Mouse (Mus musculus): ENCODE results near the gene Bckdhb.
"Not testable (repeated sequence)": the region's sequence is repeated elsewhere in the genome, so short reads cannot be mapped to it uniquely, and the experiment has no call there.

Gene Bckdhb

DNA sequence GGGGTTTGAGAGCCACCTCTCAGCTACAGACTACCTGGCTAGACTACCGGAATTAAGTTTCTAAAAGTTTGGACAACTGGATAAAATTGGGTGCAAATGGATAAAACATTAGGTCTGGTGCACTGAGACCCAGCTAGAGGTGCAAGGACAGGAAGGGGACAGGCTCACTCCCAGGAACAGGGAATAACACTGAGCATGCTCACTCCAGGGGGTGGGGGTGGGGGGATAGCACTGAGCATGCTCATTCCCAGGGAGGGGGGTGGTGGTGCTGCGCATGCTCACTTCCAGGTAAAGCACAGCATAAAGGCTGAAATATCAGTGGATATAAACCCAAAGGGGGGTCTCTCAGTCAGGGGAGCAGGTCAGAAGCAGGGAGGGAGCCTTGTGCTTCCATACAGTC is 120.7 kb downstream of the Bckdhb start:
- no peak for DNase-seq (ENCODE audit: low read depth, low spot score)

DNA sequence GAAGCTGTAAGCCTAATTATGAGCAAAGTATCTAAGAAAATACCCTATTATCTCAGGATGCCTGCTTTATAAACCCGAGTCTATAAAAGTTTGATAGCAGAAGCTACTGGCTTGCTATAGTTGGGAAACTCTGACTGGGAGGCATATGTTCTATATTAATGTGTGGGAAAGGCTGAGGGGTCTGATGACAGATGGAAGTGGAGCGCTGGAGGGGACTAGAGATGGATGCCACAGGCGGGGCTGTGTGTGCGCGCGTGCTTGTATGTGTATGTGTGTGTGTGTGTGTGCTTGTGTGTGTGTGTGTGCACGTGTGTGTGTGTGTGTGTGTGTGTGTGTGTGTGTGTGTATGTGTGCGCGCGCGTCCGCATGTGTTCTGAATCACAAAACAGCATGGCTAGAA is 121.4 kb downstream of the Bckdhb start:
- DNase-seq (ENCODE audit: low read depth, low spot score): no peak

DNA sequence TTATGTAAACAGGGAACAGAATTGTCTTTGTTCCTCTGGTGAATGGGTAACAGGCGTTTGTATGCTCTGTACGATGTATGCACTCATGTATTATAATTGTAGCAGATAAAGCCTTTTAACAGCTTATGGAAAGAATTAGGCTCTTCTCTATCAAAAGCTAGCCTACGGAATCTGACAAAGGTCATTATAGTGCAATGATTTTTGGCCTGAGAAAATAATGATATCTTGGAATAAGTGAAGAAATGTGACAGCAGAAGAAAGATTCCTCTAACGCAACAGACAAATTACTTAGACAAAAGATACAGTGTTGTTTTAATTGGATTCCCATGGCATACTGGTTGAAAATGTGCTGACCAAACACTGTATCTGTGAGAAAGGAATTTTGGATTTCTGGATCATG is 122.0 kb downstream of the Bckdhb start:
- DNase-seq (ENCODE audit: low read depth, low spot score): no peak

DNA sequence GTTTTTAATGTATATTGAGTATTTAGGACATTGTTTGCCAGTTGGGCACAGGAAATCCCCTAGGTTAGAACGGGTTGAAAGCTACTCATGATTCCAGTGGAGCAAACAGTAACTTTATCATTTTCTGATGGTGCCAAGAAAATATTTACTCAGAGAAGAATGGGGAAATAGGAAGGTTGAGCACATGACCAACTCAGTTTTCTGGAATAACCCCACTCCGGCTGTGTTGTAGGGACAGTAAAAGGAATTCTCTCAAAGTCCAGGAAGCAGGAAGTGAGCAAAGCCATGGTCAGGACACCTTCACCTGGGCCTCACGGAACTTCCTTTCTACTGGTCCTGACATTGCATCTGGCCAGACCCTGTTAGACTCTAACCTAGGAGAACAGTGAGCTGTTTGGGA is 122.5 kb downstream of the Bckdhb start:
- no peak for DNase-seq (ENCODE audit: low read depth, low spot score)

DNA sequence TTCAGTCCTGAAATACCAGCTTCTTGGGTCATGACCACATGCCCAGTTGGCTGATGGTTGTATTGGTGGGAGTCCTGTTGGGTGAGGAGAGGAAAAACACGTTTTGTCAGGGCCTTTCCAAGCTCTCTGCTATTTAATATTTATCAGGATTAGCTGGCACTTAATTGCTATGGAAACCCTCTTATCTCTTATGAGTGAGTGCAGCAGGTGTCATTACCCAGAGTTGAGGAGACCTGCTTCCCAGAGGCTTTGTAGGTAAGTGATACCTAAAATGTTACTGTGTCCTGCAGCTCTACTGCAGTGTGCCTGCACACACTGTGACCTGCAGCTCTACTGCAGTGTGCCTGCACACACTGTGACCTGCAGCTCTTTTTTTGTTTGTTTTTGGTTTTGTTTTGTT is 124.2 kb downstream of the Bckdhb start:
- DNase-seq (ENCODE audit: low read depth, low spot score): no peak

DNA sequence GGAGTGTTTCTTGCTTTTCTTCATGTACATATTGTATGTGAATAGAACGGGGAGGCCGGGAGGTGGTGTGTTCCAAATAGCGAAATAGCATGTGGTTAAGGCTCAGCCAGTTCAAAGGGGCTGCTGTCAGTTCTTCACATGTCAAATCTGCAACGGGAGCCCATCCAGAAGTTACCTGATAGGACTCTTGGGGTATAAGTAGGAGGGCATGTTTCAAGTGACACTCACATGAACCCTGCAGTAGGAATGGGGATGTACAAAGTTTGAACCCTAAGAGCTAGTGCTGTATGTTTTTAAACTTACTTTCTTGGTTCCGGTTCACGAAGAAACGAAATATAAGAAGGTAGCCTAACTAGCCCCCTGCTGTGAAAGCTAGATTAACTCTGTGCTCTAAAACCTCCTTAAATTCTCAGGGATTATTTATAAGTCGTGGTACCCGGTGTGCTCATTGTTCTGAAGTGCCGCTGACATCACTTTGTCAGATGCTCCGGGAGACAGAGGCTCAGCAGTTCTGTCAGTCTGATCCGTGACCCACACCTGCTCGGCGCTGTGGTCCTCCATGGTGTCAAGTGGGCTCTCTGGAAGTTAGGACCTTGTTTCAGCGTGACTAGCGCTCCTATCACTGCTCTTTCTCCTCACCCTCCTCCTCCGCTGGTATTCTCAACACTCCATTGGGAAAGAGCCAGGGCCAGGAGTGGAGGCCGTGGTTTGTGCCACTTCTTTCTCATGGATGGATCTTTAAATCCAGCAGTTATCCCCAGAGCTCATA is 126.1 kb downstream of the Bckdhb start:
- DNase-seq (ENCODE audit: low read depth, low spot score): no peak

DNA sequence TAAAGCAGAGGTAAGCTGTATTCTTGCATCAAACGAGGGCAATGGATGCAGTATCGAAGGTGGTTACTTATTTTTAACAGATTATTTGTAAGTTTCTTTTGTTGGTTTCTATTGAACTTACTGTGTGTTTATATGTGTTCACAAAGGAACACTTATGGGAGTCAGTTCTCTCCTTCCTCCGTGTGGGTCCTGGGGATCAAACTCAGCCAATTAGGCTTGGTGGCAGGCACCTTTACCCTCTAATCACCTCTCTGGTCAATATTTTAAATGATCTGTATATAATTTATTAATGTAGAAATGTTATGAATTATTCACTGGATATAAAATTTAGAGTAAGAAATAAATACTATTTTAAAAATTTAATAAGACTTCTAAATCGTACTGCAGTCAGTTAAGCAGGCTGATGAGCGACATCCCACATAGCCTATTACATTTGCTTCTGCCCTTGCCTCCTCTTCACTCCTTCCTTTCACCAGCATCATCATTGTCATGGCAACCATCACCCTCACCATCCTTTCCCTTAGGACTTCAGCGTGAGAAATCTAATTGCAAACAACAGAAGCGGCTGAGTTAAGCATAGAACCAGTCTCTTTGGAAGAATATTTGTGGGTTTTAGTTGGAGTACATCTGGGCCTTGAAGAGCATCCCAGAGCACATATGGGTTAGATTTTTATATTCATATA is 130.3 kb downstream of the Bckdhb start:
- no peak for DNase-seq (ENCODE audit: low read depth, low spot score)

DNA sequence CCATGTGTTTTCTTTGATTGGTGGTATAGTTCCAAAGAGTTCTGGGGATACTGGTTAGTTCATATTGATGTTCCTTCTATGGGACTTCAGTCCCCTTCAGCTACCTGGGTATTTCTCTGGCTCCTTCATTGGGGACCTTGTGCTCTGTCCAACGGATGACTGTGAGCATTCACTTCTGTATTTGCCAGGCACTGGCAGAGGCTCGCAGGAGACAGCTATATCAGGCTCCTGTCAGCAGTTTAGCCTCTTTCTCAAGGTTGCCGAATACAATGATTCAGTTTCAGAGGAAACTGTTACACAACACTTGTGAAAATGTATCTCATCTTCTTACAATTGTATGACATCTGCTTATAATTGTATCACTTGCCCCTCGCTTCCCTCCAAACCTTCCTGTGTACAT is 135.8 kb downstream of the Bckdhb start:
- not testable (repeated sequence) for DNase-seq (ENCODE audit: low read depth, low spot score)

DNA sequence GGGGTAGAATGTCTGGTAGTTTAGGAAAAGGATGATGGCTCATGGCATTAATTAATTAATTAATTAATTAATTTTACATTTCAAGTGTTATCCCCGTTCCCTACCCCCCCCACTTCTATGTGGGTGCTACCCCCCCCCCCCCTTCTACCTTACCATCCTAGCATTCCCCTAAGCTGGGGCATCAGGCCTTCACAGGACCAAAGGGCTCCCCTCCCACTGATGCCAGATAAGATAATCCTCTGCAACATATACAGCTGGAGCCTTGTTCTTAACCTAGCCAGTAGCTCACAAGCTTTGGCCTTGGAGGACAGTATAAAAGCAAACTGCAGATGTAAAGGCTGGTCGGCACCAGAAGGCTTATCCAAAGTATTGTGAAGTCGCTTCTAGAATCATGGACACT is 138.7 kb downstream of the Bckdhb start:
- no peak for DNase-seq (ENCODE audit: low read depth, low spot score)

DNA sequence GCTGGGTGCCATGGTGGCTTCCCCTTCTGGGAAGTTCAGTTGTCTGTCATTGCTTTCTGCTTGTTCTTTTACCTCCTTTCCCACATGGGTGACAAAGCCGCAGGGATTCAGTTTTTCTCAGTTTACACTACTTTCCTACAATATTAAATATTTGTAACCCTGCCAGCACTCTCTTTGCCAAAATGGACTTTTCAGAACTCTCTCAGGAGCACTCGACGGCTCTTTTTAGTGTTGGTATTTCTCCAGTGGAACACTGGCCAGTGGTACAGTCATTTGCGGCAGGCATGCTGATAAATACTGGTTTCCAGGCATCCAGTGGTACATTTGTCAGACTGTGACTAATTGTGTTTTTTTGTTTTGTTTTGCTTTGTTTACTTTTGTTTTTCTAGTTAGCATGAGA is 139.2 kb downstream of the Bckdhb start:
- no peak for DNase-seq (ENCODE audit: low read depth, low spot score)

DNA sequence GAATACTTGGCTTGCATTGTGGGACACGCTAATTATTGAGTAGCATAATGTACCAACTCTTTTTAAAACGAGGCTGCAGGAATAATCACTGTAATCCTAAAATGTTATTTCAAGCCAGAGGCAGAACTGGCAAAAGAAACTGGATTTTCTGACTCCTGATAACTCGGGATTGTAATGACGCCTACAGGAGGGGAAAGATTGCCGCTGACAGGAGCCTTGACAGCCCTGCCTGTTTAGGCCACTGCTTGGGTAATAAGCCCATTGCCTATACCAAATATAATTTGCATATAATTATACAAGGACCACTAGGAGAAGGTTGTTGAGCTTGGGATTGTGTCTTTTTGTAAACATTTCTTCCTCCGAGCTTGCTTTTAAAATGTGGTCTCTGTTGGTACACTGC is 145.3 kb downstream of the Bckdhb start:
- DNase-seq (ENCODE audit: low read depth, low spot score): no peak

DNA sequence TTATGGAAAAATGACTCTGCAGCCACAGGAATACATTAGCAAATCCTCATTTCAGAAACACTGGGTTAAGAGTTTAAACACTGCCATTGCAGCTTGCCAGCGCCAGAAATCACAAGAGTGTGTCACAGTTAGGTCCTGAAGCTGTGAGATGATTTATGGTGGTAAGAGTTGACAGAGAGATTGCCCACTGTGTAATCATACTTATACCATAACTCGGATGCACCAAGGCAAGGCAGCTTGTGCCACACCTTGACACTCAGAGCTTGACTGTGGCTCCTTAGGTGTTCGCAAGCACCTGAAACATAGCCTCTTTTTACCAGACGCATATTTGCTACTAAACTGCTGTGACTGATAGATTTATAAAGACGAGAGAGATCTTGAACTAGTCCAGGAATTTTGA is 145.8 kb downstream of the Bckdhb start:
- no peak for DNase-seq (ENCODE audit: low read depth, low spot score)

DNA sequence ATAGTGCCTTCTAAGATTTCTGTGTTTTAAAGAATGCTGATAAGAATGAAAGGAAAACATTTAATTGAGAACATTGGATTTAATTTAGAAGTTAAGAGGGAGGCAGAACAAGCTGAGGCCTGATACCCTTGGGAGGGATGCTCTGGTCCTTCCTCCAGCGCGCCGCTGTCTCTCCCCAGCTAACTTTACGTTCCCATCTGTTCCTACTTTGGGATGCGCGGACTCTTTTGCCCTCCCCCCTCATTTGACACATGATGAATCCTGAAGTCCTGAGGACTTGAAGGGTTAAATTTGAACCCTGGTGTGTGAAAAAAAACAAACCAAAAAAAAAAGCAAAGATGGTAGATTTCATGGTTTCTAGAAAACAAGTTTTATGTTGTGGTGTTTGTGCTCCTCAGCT is 147.6 kb downstream of the Bckdhb start:
- DNase-seq (ENCODE audit: low read depth, low spot score): no peak

DNA sequence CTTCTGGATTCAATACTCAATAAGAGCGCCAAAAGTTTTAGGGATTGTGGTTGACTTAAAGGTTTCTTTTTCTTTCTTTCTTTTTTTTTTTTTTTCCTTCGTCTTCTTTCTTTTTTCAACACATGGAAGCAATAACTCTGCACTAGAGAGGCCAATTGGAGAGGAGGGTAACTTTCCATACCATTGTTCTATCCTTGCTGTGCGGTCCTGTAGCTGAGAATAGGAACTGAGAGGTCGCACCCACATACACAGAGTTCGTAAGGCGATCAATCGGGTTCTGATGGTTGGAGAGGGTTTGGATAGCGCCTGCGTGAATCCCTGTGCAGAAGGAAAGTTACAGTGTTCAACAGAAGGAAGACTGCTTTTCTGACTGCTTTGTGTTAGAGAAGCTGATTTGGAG is 148.3 kb downstream of the Bckdhb start:
- DNase-seq (ENCODE audit: low read depth, low spot score): no peak

DNA sequence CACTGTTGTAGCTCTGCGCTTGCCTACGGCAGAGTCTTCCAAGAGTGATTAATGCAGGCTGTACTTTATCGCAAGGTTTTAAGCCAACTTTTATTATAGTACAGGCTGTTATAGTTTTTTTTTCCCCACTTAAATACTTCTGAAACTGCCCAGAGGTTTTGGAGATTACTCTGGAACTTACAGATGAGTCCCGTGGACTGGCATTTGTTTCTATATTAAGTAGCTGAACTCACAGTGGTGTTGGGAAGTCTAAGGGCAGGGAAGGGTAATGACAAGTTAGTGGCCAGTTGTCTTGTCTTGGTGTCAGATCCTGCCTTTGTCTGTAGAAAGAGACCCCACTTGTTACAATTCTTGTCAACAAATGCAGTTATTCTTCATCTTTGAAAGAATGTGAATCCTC is 158.6 kb downstream of the Bckdhb start:
- no peak for DNase-seq (ENCODE audit: low read depth, low spot score)

DNA sequence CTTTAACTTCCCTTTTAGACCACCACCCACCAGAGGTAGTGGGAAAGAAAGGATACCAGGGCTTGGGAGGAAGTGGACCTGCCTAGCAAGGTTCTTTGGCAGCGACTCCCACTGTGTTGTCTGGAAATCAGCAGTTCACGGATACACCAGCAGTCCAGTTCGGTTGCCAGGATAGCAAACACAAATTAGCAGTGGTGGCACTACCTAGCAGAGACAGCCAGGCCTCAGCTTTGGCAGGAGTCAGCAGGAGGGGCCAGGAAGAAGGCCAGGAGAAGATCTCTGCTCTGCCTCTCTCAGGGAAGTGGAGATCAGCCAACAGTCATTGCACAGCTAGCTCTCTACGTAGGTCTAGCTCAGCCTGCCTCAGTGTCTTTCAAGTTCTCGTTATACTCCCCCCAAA is 159.7 kb downstream of the Bckdhb start:
- DNase-seq (ENCODE audit: low read depth, low spot score): no peak

DNA sequence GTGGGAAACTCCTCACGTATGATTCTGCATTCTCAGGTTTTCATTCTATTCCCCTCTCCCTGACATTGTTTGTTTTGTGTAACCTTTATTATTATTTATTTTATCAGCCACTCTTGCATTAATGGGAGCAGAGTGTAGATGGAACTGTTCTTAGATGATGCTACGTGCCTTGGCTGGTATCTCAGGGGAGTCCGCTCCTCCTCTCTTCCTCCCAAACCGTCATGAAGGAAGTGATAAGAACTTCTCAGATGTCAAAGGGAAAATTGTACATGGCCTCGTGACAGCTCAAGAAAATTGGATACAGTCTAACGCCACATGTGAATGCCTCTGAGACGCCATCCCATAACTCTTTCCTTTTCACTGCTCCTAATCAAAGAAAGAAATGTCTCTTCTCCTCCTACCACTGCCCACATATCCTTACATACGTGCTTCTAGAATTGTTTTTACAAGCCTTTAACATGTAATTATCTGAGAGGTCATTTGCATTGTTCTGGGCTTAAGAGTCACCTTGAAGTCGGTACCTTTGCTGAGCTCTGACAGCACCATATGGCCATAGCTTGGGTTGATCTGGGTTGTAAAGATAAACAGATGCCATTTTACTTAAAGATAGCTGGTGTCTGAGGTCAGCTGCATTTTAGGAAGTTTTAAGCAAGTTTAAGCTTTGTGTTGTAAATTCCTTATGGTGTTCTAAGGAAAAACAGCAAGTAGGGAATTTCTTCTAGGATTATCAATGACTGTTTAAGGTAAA is 165.5 kb downstream of the Bckdhb start:
- no peak for DNase-seq (ENCODE audit: low read depth, low spot score)

DNA sequence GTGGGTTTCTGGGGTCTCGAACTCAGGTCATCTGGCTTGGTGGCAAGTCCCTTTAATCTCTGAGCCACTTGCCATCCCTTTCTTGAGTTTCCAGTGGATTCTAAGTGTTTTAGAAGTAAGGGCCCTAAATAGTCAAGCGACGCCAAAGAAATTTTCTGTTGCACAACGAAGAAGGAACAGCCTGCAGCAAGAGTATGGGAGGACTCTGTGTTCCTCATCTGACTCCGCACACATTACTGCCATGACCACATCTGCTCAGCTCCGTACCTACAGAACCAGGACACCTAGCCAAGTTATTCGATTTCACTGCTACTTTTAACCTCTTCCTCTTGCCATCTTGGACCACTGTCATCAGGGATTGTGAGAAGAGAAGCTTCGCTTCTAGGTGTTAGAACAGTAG is 168.0 kb downstream of the Bckdhb start:
- no peak for DNase-seq (ENCODE audit: low read depth, low spot score)

DNA sequence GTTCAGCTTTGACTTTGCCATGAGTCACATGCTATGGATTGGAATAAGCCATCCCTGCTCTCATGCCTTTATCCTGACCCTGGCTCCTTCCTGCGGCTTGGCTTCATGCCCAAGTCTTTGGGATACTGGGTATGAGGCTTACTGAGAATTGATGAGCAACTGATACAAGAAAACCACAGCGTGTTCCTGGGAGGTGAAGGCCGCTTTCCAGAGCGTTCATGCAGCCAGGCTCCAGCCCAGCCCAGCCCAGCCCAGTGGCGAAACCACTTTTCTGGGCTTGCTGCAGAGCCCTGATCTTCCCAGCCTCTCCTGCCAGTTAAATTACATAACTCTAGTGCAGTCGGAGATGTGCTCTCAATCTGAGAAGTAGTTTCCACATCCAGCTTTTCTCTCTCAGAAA is 169.2 kb downstream of the Bckdhb start:
- no peak for DNase-seq (ENCODE audit: low read depth, low spot score)

DNA sequence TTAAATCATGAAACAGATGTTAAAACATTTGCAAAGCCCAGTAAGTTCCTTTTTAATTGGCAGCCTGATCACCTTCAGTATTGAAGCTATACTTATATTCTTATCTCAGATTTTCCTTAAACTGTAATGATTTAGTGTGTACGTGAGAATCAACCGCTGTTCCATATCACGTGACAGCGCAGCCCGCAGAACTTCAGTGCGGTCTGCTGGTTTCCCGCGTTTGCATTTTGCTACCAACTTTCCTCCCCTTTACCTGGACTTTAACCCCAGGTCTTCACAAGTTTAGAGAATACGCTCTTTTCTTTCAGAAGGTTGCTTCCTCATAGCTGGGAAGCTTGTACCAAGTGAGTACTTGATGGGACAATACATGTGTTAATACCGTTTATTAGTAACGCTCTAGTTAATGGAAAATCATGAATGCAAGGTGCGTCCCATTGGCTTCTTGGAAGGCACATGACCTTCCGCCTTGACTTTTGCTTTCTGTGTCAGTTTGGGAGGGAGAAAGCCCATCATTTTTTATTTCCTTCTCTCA is 171.6 kb downstream of the Bckdhb start:
- DNase-seq (ENCODE audit: low read depth, low spot score): no peak

DNA sequence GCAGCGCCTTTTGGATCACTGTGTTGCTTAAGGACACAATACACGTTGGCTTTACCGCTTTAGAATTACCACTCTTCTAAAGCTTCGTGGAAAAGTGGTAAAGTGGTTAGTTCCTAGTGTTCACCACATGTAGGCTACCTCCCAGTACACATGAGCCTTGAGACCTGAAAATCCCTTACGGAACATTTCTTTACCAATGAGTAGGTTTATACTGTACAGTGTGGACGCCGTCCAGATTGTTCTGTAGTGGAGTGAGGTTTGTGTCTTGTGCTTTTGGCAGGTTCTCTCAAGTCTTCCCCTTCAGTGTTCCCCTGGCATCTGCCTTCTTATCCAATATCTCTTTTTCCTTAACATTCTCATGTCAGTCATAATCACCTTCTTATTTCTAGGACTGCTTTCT is 178.4 kb downstream of the Bckdhb start:
- no peak for DNase-seq (ENCODE audit: low read depth, low spot score)

DNA sequence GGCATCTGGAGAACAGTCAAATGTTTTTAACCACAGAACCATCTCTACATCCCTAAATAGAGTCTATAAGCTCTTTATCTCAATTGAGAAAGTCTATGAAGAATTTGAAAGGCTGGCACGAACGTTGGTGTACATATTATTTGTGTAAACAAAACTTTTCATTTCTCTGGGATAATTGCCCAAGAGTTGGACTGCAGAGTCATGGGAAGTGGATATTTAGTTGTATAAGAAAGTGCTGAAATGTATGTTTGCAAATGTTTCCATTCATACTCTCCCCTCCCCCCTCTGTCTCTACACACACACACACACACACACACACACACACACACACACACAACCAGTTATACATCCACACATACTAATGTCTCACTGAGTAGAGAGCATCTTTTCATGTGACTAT is 181.5 kb downstream of the Bckdhb start:
- no peak for DNase-seq (ENCODE audit: low read depth, low spot score)
